Comparison of ENCODE assay signal across 8 mouse cellular contexts in the genomic region with DNA sequence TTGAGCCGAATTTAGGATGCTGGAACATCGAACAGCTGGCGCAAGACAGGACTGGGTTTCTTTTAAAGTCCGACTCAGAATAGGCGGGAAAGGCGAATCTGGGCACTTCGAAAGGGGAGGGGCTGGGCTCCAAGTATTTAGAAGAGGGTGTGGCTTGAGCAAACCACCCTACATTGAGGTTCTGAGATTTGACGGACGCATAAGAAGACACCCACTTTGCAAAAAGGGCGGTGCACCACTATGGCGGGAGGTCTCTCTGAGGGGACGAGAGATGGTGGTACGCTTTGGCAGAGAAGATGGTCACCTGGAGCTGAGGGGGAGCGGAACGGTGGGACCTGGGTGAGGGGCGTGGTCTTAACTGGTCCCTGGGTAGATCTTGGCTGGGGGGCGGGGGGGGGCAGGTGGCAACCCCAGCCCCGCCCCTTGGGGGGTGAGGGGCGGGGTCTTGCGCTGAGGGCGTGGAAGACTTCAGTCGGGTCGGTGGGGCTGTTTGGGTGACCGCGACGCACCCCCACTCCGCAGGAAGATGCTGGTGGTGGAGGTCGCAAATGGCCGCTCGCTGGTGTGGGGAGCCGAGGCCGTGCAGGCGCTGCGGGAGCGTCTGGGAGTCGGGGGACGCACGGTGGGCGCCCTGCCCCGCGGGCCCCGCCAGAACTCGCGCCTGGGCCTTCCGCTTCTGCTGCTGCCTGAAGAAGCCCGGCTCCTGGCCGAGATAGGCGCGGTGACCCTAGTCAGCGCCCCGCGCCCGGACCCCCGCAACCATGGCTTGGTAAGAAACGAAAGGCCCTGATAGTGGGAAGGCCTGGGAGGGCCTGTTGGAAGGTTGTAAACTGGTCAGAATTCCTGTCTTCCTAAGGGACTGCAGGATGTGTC. TPM values are rescaled to one million over a fixed set of nuclear protein-coding genes. Genes with fewer than 3 reads are reported as not detected.
A peak's percentile ranks its signal among the peaks of the same experiment; 100 is the strongest.
DNase-seq lines count a peak whose midpoint lies in the region; ATAC-seq and TF ChIP-seq lines count a peak whose summit lies in the region.

No protein-coding gene starts in this region.

- peak; percentile 95 for DNase-seq in A20 (ENCODE audit: low read depth, low spot score)
- peak; percentile 81 for DNase-seq in adrenal gland, adult 8-10 months
- peak; percentile 73 for DNase-seq in embryo, embryonic 11.5 days (ENCODE audit: low read depth, low spot score)
- DNase-seq in heart, adult 2 months = peak; percentile 74 to 81
- DNase-seq in kidney, adult 18-20 months = peak; percentile 80
- DNase-seq in liver, embryonic 11.5 days (ENCODE audit: low spot score) = peak; percentile 83
- peak; percentile 62 to 76 for DNase-seq in spleen, postnatal 4 days (ENCODE audit: low spot score in 2 of 2)

- intact Hi-C loops in heart, adult 2 months (cut with DNase I) = loop anchor here (5.0 to 10.0 kb wide), 4 partner anchors 47 to 993 kb away; a partner anchor contains a TSS

- TF ChIP-seq POLR2A in heart, adult 2 months (IDR thresholded peaks at IDR 0.05; ENCODE audit: insufficient read depth, low read depth, low read length) = no peak

- H3K4me1 ChIP-seq in heart, adult 2 months (ENCODE audit: control insufficient read depth, insufficient read depth, low read length) = no peaks in the 10 kb centered on the region; the same call in 1 of the 2 replicates
- H3K4me1 ChIP-seq in liver, embryonic 11.5 days (replicated peaks; ENCODE audit: control insufficient read depth, insufficient read depth, low read length) = peaks cover 12% of the 10 kb centered on the region

- no peaks in the 10 kb centered on the region; the same call in 1 of the 2 replicates for H3K36me3 ChIP-seq in heart, adult 2 months (ENCODE audit: control insufficient read depth, insufficient read depth, low read length)
- H3K36me3 ChIP-seq in liver, embryonic 11.5 days (ENCODE audit: control insufficient read depth, insufficient read depth, low read length) = peaks cover 3% of the 10 kb centered on the region; the same call in 1 of the 2 replicates

- peak overlapping the region; percentile 72 for H3K4me3 ChIP-seq in heart, adult 2 months
- H3K4me3 ChIP-seq in liver, embryonic 11.5 days (ENCODE audit: low read depth, low read length) = peak overlapping the region; percentile 76

- 1% methylated on average over 54 of the region's 55 CpGs for WGBS in heart, adult 2 months
- 0% methylated on average over 45 of the region's 55 CpGs for WGBS in liver, embryonic 11.5 days

- H3K79me2 ChIP-seq in heart, adult 2 months (replicated peaks; ENCODE audit: control insufficient read depth, insufficient read depth, low read length) = no peaks in the 10 kb centered on the region

- H3K9me3 ChIP-seq in liver, embryonic 11.5 days (ENCODE audit: control insufficient read depth, low read length) = no peaks in the 10 kb centered on the region

- TF ChIP-seq CTCF in heart, adult 2 months (IDR thresholded peaks at IDR 0.05) = no peak

- peak overlapping the region; percentile 98 for H3K4me2 ChIP-seq in liver, embryonic 11.5 days

- peak overlapping the region; percentile 97 for H3K27ac ChIP-seq in heart, adult 2 months
- peak overlapping the region; percentile 95 for H3K27ac ChIP-seq in liver, embryonic 11.5 days (ENCODE audit: low read depth, low read length)

- TF ChIP-seq EP300 in heart, adult 2 months (IDR thresholded peaks at IDR 0.05; ENCODE audit: insufficient read depth, low read depth, low read length) = no peak

- ATAC-seq in liver, embryonic 11.5 days (replicated peaks; ENCODE audit: low FRiP score) = peak; percentile 46
- peak; percentile 51 for ATAC-seq in monocyte, adult 5-6 weeks (replicated peaks; ENCODE audit: insufficient number of reproducible peaks, low FRiP score, low TSS enrichment, poor library complexity, severe bottlenecking)

- H3K27me3 ChIP-seq in heart, adult 2 months (ENCODE audit: control insufficient read depth, insufficient read depth, low read length) = no peaks in the 10 kb centered on the region
- H3K27me3 ChIP-seq in liver, embryonic 11.5 days (replicated peaks; ENCODE audit: control insufficient read depth, insufficient read depth, low read length) = no peaks in the 10 kb centered on the region

- peak overlapping the region; percentile 66 for H3K9ac ChIP-seq in heart, adult 2 months (ENCODE audit: low read depth, low read length)
- H3K9ac ChIP-seq in liver, embryonic 11.5 days (ENCODE audit: low read depth, low read length) = peak overlapping the region; percentile 70

RNA-seq across cellular contexts. Expression of a gene that starts 1.0 kb away (rescaled TPM):
- 10 to 100 TPM; 64.4 to 81.8 (median 71.1) TPM for total RNA-seq in adrenal gland, adult 8-10 months (2022)
- 10 to 100 TPM; 19.2 to 19.7 TPM for total RNA-seq in heart, adult 2 months (2021)
- 24.9 and 25.0 TPM in 2 replicates for polyA plus RNA-seq in heart, adult 2 months (2012; rRNA removed)
- 35.7 and 36.7 TPM in 2 replicates for polyA plus RNA-seq in liver, embryonic 11.5 days (2014; fragmentation: Nextera tagmentation; extraction: Ambion mirVana)
- 26.7 to 36.8 TPM (median 36.4 TPM) in 3 replicates for total RNA-seq in monocyte, adult 5-6 weeks (2017)

RNA-seq across cellular contexts. Expression of a gene that starts 1.6 kb away (rescaled TPM):
- total RNA-seq in adrenal gland, adult 8-10 months (2022) = 100 to 1,000 TPM; 114 to 130 (median 122) TPM
- total RNA-seq in heart, adult 2 months (2021) = 10 to 100 TPM; 60.0 to 66.6 TPM
- polyA plus RNA-seq in heart, adult 2 months (2012; rRNA removed) = 80.8 and 82.3 TPM in 2 replicates
- polyA plus RNA-seq in liver, embryonic 11.5 days (2014; fragmentation: Nextera tagmentation; extraction: Ambion mirVana) = 103 and 106 TPM in 2 replicates
- 17.0 to 28.1 TPM (median 19.7 TPM) in 3 replicates for total RNA-seq in monocyte, adult 5-6 weeks (2017)

RNA-seq across cellular contexts. Expression of a gene that starts 9.5 kb away (rescaled TPM):
- 100 to 1,000 TPM; 852 to 952 (median 882) TPM for total RNA-seq in adrenal gland, adult 8-10 months (2022)
- 100 to 1,000 TPM; 584 to 688 TPM for total RNA-seq in heart, adult 2 months (2021)
- 761 and 901 TPM in 2 replicates for polyA plus RNA-seq in heart, adult 2 months (2012; rRNA removed)
- 1,767 and 1,846 TPM in 2 replicates for polyA plus RNA-seq in liver, embryonic 11.5 days (2014; fragmentation: Nextera tagmentation; extraction: Ambion mirVana)
- 1,184 to 2,050 TPM (median 1,737 TPM) in 3 replicates for total RNA-seq in monocyte, adult 5-6 weeks (2017)

RNA-seq across cellular contexts. Expression of a gene that starts 17.0 kb away (rescaled TPM):
- total RNA-seq in adrenal gland, adult 8-10 months (2022) = 10 to 100 TPM in 3 of 4 experiments, 1 to 10 TPM in 1; 7.8 to 17.7 (median 15.2) TPM
- 1 to 10 TPM; 1.4 to 2.1 TPM for total RNA-seq in heart, adult 2 months (2021)
- polyA plus RNA-seq in heart, adult 2 months (2012; rRNA removed) = 3.3 and 4.9 TPM in 2 replicates
- 10.0 and 12.1 TPM in 2 replicates for polyA plus RNA-seq in liver, embryonic 11.5 days (2014; fragmentation: Nextera tagmentation; extraction: Ambion mirVana)
- total RNA-seq in monocyte, adult 5-6 weeks (2017) = 1.5 to 7.6 TPM (median 2.0 TPM) in 3 replicates

RNA-seq across cellular contexts. Expression of a gene that starts 25.9 kb away (rescaled TPM):
- 1 to 10 TPM; 2.9 to 6.3 (median 5.0) TPM for total RNA-seq in adrenal gland, adult 8-10 months (2022)
- total RNA-seq in heart, adult 2 months (2021) = 1 to 10 TPM; 2.2 to 2.4 TPM
- 5.7 and 6.7 TPM in 2 replicates for polyA plus RNA-seq in heart, adult 2 months (2012; rRNA removed)
- 1.0 and 1.3 TPM in 2 replicates for polyA plus RNA-seq in liver, embryonic 11.5 days (2014; fragmentation: Nextera tagmentation; extraction: Ambion mirVana)
- 111 to 159 TPM (median 138 TPM) in 3 replicates for total RNA-seq in monocyte, adult 5-6 weeks (2017)

Comparison
In these comparisons a context has a peak if more than half of its experiments do, and no peak if none do; other contexts are left out.
1. Peak in every context shown above with its lines: DNase-seq, ATAC-seq, H3K4me3 ChIP-seq and H3K27ac ChIP-seq.